Mouse (Mus musculus) G1E (cell line): ENCODE measurements around the gene Mthfd2.

ENCODE experiments used
- CTCF ChIP-seq: IDR thresholded peaks from 2 replicates; pipeline ENCODE4 v1.5.1; 2012; ENCODE audit warnings: low read depth, low read length, inconsistent platforms, mixed read lengths
- GATA1 ChIP-seq: IDR thresholded peaks from 2 replicates; pipeline ENCODE4 v1.6.1; 2012; ENCODE audit warnings: borderline replicate concordance, low read length, inconsistent platforms, mixed read lengths
- GATA2 ChIP-seq: IDR thresholded peaks from 2 replicates; pipeline ENCODE4 v1.6.1; 2012; ENCODE audit warnings: low read depth, low read length, inconsistent platforms, borderline replicate concordance
- POLR2AphosphoS5 ChIP-seq: IDR thresholded peaks from 2 replicates; pipeline ENCODE4 v1.6.1; 2012; ENCODE audit warnings: low read depth, low read length, inconsistent platforms; ENCODE audit not compliant: insufficient replicate concordance
- TAL1 ChIP-seq: conservative IDR thresholded peaks from 2 replicates; pipeline ENCODE4 v1.6.1; 2012; ENCODE audit warnings: low read depth, low read length, inconsistent platforms, mixed read lengths

DNA sequence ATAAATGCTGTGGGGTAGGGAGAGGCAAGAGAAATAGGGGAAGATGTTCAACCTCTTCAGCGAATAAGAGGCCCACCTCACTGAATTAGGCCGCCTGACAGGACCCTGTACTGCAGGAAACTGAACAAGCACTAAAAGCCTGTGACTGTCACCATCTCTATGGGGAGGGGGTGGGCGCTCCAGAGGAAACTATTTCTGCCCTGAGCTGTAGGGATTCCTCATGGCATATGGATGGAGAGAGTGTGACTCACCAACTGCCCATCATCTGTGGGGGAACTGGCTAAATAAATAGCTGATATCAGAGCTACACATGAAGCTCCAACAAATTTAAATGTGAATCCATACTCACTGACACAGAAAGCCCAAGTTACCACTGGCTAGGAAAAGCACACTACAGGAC lies 45.6 kb upstream of the Mthfd2 start:
- TF ChIP-seq CTCF (no peak), POLR2AphosphoS5 (no peak), GATA1 (no peak), TAL1 (no peak), GATA2 (no peak)
